Mouse (Mus musculus) gastrocnemius, adult 18-20 months (tissue): ENCODE measurements around the gene Atp11a. TPM values are rescaled to one million over a fixed set of nuclear protein-coding genes. Genes with fewer than 3 reads are reported as not detected.

Source experiments
- DNase-seq: peaks from one replicate; pipeline ENCODE4 v3.0.0; 2021; ENCODE audit warnings: low spot score
- total RNA-seq, 2 experiments: library from RNA; stranded (reverse); gene quantifications; 2 replicates each; pipeline ENCODE4 v1.2.3; 2021

The Atp11a gene
- total RNA-seq, 2 experiments from 2014 or later, result 24.9 to 25.3 TPM

DNA sequence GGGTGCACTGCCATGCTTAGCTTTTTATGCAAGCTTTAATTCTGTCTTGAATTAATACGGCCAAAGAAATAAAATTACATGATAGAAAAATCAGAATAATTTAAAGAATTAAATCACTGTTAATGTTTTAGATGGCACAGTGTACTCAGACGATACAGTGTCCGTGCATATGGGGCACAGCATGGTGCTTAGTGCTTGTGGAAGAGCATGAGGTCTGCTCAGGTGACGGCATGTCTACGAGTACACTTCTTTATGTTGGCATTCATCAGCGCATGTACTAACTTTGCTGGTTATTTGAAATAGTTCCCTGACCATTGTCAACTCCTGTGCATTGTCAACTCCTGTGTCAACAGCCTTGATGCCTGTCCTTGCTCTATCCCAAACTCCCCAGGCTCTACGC, 12.5 kb downstream of the Atp11a start:
- no peak for DNase-seq

DNA sequence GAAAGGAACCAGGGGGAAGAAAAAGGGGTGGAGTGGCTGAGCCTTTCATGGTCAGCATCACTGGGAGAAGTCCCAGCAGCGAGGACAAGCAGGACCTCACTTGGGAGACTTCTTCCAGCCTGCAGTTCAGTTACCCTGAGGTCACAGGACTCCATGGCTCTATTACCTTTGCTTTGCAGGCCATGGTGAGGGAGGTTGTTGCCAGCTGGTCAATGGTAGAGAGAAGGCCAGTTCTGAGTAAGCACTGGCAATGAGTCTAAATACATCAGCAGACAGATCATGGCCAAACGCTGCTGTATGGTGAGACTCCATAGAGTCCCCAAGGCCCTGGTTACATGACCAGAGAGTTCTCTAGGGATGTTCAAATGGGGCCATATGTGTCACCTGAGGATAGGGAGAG, 15.5 kb downstream of the Atp11a start:
- DNase-seq, result peak; percentile 47

DNA sequence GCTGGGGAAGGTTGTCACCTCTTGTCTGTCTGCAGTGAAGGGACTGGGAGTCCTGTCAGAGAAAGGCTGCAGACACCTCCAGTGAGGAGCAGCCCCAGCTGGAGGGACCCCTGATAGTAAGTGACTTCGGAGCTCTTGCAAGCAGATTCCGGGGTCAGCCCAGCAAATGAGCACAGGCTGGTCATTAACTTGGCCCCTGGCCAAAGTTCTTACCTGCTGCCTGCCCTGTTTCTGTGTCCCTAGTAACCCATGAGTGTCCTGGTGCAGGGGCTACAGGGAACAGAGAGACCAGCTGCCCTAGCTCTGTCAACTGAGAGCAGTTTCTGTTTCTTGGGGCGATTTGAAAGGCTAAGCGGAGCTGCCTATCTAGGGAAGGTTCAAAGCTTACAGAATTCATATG, 17.1 kb downstream of the Atp11a start:
- DNase-seq, result no peak

GRCm38 (mm10) chr8:12774872-12775298, 18.1 kb downstream of the Atp11a start:
- peak; percentile 34 for DNase-seq

- DNase-seq, result peak; percentile 66
Observed at GRCm38 (mm10) chr8:12775302-12775975, 18.6 kb downstream of the Atp11a start.

GRCm38 (mm10) chr8:12776166-12776565, 19.4 kb downstream of the Atp11a start:
- DNase-seq, result peak; percentile 26

DNA sequence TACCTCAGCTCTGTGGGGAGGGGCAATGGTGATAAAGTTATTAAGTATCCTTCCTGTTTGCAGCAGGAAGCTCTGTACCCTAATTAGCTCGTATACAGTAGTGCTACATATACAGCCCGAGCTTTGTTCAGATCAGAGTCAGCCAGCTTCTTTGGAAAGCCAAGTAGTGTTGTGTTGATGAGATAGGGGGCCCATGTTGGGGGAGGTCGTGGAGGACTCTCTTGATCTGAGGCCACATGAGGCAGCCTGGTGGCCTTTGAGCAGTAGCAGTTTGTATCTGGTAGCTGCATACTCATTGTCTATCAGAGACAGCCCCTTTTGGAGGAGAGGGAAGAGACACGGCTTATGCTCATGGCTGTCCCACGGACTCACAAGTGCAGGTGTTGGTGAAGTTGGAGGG, 20.4 kb downstream of the Atp11a start:
- DNase-seq, result no peak

GRCm38 (mm10) chr8:12779541-12779940, 22.7 kb downstream of the Atp11a start:
- DNase-seq, result peak; percentile 60

DNA sequence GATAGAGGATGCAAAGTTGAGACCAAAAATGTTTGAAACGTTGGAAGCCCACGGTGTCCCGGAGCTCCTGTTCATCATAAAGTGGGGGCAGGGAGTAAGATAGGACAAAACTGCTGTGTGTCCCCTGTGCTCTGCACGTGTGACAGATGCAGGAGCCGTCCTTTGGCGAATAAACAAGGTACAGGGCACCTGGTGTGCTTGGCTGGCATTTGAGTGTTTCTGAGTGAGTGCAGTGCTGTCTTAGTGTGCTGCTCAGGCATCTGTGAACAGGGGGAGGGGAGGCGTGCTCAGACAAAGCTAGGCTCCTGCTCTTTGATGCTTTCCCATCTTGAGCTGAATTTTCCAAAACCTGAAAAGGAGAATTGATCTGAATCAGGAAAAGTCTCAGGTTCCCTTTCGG, 28.7 kb downstream of the Atp11a start:
- no peak for DNase-seq

DNA sequence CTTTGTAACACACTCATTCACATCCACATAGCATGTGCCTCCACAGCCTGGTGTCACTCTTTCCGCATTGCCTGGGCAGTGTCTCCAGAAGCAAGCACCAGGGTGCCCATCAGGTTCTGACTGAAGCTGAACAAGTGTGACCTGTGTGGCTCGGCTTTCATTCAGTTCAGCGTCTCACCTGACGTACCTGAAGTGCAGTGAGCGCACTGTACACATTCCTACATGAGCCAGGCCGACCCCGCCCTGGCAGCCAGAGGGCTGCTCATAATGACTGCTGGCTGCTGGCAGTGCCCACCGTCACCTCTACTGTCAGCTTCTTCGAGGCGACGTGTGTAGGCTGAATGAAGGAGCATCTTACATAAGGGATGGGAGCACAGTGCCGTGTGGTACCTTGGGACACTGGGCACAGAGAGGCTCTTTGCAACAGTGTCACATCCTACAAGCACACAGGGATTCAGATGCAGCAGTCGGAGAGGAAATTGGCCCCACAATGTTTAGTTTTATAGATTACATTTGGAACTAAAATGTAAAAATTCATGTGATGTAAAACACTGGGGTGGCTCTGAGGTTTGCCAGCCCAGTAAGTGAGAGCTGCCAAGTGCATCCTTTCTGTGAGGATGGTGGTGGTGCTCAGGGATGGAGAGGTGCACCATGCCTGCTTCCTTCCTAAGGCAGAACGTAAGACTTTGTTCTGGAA, 29.6 kb downstream of the Atp11a start:
- no peak for DNase-seq

- DNase-seq, result no peak
Observed at GRCm38 (mm10) chr8:12786958-12787301, 30.1 kb downstream of the Atp11a start.

DNA sequence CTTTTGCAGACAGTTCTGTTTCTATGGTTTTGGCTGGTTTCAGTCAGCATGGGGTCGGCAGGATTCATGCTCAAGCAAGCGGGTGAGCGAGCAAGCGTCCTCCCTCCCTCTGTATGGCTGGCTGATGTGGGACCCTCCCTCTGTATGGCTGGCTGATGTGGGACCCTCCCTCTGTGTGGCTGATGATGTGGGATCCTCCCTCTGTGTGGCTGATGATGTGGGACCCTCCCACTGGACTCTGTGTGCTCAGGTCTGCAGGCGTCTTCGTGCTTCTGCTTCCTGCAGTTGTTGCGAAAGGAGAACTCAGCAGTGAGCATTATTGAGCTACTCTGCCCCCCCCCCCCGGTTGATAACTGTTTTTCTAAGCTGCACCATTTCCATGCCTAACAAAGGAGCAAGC, 30.6 kb downstream of the Atp11a start:
- no peak for DNase-seq

DNA sequence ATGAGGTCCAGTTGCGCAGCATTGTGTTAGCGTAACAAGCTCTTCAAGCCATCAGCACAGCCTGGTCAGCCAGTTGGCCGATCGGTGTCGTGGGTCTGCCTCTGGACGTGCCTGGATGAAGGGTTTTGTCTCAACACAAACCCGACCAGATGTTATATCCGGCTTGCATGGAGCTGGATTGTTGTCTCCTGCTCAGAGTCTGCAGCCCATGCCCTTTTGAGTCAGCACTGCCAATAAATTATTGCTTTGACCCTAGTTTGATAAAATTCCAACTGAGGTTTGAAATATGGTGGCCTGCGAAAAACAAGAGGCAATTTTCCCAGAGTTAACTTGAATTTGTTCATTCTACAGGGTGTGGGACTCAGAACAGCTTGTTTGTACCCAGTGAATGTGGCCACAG, 31.9 kb downstream of the Atp11a start:
- DNase-seq, result no peak

DNA sequence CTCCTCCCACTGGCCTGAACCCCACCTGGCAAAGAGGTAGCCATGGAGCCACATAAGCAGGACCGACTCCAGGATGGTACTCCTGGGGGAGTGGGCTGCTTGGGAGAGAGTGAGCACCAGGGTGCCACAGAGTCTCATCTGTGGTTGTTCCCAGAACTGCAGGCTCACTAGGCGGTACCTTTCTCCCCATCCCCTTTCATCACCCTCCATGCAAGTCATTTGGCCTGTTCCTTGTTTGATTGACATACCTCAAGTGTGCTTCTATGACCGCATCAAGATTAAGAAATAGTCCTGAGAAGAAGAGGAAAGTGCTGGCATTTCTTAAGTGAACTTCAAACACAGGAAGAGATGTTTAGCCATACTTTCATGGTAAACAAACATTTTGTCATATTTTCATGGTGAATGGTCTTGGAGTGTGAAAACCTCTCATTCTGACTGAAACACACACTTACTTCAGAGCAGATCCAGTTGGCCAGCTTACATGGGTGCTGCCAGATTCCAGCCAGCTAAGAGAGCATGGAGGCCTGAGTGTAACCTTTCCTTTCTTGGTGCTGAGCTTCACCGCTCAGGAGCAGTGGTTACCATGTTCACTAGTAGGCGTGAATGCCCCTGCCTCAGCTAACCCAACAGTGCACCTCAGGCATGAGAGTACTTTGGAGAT, 38.3 kb downstream of the Atp11a start:
- DNase-seq, result no peak

DNA sequence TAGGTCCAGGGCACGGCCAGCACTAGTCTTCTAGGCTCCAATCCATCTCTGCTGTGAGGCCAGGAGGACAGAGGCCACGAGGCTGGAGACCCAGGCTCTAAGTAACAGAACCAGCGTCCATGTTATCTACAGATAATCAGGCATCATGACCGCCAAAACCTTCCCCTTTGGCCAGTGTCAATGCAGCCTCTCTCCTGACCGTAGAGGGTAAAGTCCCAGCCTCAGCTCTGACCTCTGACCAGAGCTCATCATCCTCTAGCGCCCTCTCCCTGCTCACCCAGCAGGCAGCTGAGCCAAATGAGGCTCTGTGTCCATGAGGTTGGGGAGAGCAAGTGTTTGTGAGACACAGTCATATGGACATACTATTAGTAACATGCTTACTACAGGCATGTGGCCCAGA, 42.3 kb downstream of the Atp11a start:
- DNase-seq, result no peak

DNA sequence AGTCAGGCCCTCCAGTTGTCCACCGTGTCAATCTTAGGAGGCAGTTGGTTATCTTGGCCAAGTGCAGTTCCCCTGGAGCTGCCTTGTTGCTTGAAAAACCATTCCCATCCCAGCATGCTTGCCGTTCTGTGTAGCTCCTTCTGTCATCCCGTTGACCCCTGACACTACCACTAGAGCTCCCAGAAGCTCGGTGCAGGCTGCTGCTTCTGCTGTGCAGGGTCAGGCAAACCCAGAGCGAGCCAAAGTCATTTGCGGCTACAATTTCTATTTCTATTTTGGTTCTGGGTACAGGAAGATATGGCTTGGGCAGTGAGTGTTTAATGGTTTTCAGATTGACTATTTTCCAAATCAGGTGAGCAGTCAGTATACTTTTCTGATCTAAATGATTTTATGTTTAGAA, 43.0 kb downstream of the Atp11a start:
- peak; percentile 44 for DNase-seq

GRCm38 (mm10) chr8:12800246-12800645, 43.4 kb downstream of the Atp11a start:
- no peak for DNase-seq

- no peak for DNase-seq
Observed at GRCm38 (mm10) chr8:12801586-12801985, 44.8 kb downstream of the Atp11a start.

DNA sequence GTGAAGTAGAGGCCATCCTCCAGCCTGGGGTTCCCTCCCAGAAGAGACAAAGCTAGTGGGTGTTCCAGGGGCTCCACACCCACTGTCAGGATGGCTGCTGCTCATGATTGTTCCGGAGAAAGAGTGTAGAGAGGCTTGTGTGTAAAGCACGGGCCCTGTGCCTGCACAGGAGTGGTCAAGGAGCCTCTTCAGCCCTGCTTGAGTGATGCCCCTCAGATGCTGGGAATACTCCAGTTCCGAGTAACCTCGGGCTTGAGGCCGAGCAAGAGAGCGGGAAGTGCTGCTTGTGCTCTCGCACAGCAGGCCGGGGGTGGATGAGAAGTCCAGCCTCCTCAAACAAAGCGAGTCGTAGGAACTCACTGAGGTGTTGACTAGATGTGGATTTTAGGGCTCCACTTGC, 46.3 kb downstream of the Atp11a start:
- no peak for DNase-seq

- DNase-seq, result no peak
Observed at GRCm38 (mm10) chr8:12804909-12805308, 48.1 kb downstream of the Atp11a start.

DNA sequence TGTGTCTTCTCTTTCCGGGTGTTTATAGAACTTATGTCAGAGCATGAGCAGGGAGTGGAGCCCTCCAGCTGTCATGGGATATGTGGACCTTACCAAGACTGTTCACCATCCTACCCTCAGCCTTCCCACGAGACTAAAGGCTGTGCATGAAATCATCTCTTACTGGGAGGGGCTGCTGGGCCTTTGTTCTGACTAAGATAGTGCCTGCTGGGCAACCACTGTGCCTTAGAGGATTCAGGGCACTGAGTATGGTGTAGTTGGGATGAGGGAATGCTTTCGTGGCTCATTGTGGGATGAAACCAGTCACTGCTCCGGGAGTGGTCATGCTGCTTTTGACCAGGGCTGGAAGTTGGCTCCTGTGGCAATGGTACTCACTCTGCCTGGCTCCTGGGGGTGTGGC, 48.8 kb downstream of the Atp11a start:
- DNase-seq, result no peak

DNA sequence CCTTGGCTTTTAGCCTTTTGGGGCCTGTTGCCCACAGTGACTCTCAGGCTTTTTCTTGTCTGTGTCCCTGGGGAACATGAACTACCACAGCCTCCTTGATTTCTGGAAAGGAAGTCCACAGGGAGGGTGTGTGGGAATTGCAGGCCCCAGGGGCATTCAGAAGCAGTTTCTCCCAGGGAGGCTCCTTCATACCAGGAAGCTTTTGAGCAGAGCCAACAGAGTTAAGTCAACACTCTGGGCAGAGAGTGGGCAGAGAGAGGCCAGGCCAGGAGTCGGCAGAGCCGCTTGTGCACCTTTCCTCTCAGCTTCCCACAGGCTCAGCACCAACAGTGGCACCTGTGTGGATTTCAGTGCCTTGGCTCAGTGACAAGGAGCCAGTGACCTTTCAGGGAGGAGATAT, 51.2 kb downstream of the Atp11a start:
- no peak for DNase-seq

DNA sequence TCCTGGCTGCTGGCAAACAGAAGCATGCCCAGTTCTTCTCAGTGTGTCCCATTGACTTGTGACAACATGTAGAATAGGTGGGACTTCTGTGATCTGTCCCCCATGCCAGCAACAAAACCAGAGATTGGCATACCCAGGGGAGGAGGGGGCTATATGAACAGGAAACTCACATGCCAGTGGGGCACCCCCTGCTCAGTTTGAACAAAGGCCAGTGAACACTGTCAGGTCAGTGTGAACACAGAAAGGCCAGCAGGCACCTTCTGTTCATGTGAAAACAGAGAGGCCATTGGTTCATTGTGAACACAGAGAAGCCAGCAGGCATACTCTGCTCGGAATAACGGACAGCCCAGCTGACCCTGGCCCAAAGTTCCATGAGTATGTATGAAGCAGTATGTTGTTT, 52.7 kb downstream of the Atp11a start:
- no peak for DNase-seq
